Mouse (Mus musculus): ENCODE results near the gene Olfr519. TPM values are rescaled to one million over a fixed set of nuclear protein-coding genes. Genes with fewer than 3 reads are reported as not detected.

The Olfr519 gene
- polyA plus RNA-seq, 1 experiment from 2014 or later, result not detected

- no peak within 1 kb of the TSS for H3K27ac ChIP-seq
- H3K4me1 ChIP-seq, result no peaks in the 10 kb centered on the region
- ATAC-seq, result no peak
- H3K4me2 ChIP-seq, result no peak within 1 kb of the TSS
- H3K27me3 ChIP-seq, result no peaks in the 10 kb centered on the region
- H3K36me3 ChIP-seq (ENCODE audit: poor library complexity, severe bottlenecking), result no peaks in the 10 kb centered on the region
- no peak within 1 kb of the TSS for H3K9ac ChIP-seq
- WGBS, result 82% methylated on average over 4 of the region's 4 CpGs
- no peaks in the 10 kb centered on the region for H3K9me3 ChIP-seq (replicated peaks)
- no peak within 1 kb of the TSS for H3K4me3 ChIP-seq
These were observed 9.3 kb downstream of the Olfr519 start, which contains the start of gene Olfr518 for GRCm38 (mm10) chr7:108884906-108885305. Gene Olfr518, minus strand, starts transcription at chr7:108885006.

GRCm38 (mm10) chr7:108872279-108872678 lies 21.9 kb downstream of the Olfr519 start, which contains the start of gene Olfr517:
Gene Olfr517, minus strand, starts transcription at chr7:108872379.
- 66% methylated on average over 2 of the region's 2 CpGs for WGBS
- no peak for ATAC-seq
- Histone ChIP-seq H3K4me2 (no peak within 1 kb of the TSS), H3K36me3 (ENCODE audit: poor library complexity, severe bottlenecking) (no peaks in the 10 kb centered on the region), H3K9ac (no peak within 1 kb of the TSS), H3K4me3 (no peak within 1 kb of the TSS), H3K4me1 (no peaks in the 10 kb centered on the region), H3K9me3 (replicated peaks) (no peaks in the 10 kb centered on the region), H3K27me3 (no peaks in the 10 kb centered on the region), H3K27ac (no peak within 1 kb of the TSS)

- H3K9me3 ChIP-seq (replicated peaks), result no peaks in the 10 kb centered on the region
- no peak within 1 kb of the TSS for H3K4me2 ChIP-seq
- no peak within 1 kb of the TSS for H3K9ac ChIP-seq
- 89% methylated on average over 2 of the region's 2 CpGs for WGBS
- H3K36me3 ChIP-seq (ENCODE audit: poor library complexity, severe bottlenecking), result no peaks in the 10 kb centered on the region
- no peaks in the 10 kb centered on the region for H3K4me1 ChIP-seq
- no peaks in the 10 kb centered on the region for H3K27me3 ChIP-seq
- H3K4me3 ChIP-seq, result no peak within 1 kb of the TSS
- no peak within 1 kb of the TSS for H3K27ac ChIP-seq
- no peak for ATAC-seq
These were observed 43.8 kb downstream of the Olfr519 start, which contains the start of gene Olfr516 for GRCm38 (mm10) chr7:108850429-108850828. Gene Olfr516, minus strand, starts transcription at chr7:108850529.

Other genes with a start within 250 kb of the Olfr519 start
- gene Olfr509, start 242.5 kb downstream of the Olfr519 start, polyA plus RNA-seq (2015; fragmentation: Nextera tagmentation; extraction: Ambion mirVana), result not detected in 2 replicates
- gene Olfr510, start 228.0 kb downstream of the Olfr519 start, polyA plus RNA-seq (2015; fragmentation: Nextera tagmentation; extraction: Ambion mirVana), result not detected in 2 replicates
- gene Olfr512, start 181.1 kb downstream of the Olfr519 start, polyA plus RNA-seq (2015; fragmentation: Nextera tagmentation; extraction: Ambion mirVana), result not detected in 2 replicates
- not detected in 2 replicates for gene Olfr513, start 143.4 kb downstream of the Olfr519 start, polyA plus RNA-seq (2015; fragmentation: Nextera tagmentation; extraction: Ambion mirVana)
- gene Olfr514, start 68.4 kb downstream of the Olfr519 start, polyA plus RNA-seq (2015; fragmentation: Nextera tagmentation; extraction: Ambion mirVana), result not detected in 2 replicates
- gene Olfr516, start 43.9 kb downstream of the Olfr519 start, polyA plus RNA-seq (2015; fragmentation: Nextera tagmentation; extraction: Ambion mirVana), result not detected in 2 replicates
- not detected in 2 replicates for gene Olfr517, start 22.0 kb downstream of the Olfr519 start, polyA plus RNA-seq (2015; fragmentation: Nextera tagmentation; extraction: Ambion mirVana)
- not detected in 2 replicates for gene Olfr518, start 9.4 kb downstream of the Olfr519 start, polyA plus RNA-seq (2015; fragmentation: Nextera tagmentation; extraction: Ambion mirVana)
- gene Nlrp10, start 35.8 kb upstream of the Olfr519 start, polyA plus RNA-seq (2015; fragmentation: Nextera tagmentation; extraction: Ambion mirVana), result 0.05 TPM in 1 of 2 replicates, not detected in the other
- gene Eif3f, start 40.0 kb upstream of the Olfr519 start, polyA plus RNA-seq (2015; fragmentation: Nextera tagmentation; extraction: Ambion mirVana), result 84.0 and 84.5 TPM in 2 replicates
- 27.1 and 31.5 TPM in 2 replicates for gene Tub, start 55.9 kb upstream of the Olfr519 start, polyA plus RNA-seq (2015; fragmentation: Nextera tagmentation; extraction: Ambion mirVana)
- 23.2 and 27.6 TPM in 2 replicates for gene Ric3, start 188.9 kb upstream of the Olfr519 start, polyA plus RNA-seq (2015; fragmentation: Nextera tagmentation; extraction: Ambion mirVana)